Mouse (Mus musculus): ENCODE measurements around the gene Senp8. TPM values are rescaled to one million over a fixed set of nuclear protein-coding genes. Genes with fewer than 3 reads are reported as not detected.

Gene Senp8
- total RNA-seq, 1 experiment from 2014 or later = 7.4 TPM

GRCm38 (mm10) chr9:59718237-59718636 lies 32.3 kb downstream of the Senp8 start:
- ATAC-seq (replicated peaks; ENCODE audit: low read depth, poor library complexity, severe bottlenecking) = no peak

GRCm38 (mm10) chr9:59716275-59716898 lies 34.1 kb downstream of the Senp8 start:
- no peak for ATAC-seq (replicated peaks; ENCODE audit: low read depth, poor library complexity, severe bottlenecking)

GRCm38 (mm10) chr9:59709225-59709624 lies 41.3 kb downstream of the Senp8 start:
- ATAC-seq (replicated peaks; ENCODE audit: low read depth, poor library complexity, severe bottlenecking) = no peak

- 0 out of 2 replicates have a peak, but pooled peaks have one; percentile 8 for ATAC-seq (replicated peaks; ENCODE audit: low read depth, poor library complexity, severe bottlenecking)
Observed at GRCm38 (mm10) chr9:59706850-59707825, 43.4 kb downstream of the Senp8 start.

GRCm38 (mm10) chr9:59703099-59703498 lies 47.4 kb downstream of the Senp8 start:
- ATAC-seq (replicated peaks; ENCODE audit: low read depth, poor library complexity, severe bottlenecking) = no peak

- no peak for ATAC-seq (replicated peaks; ENCODE audit: low read depth, poor library complexity, severe bottlenecking)
Observed at GRCm38 (mm10) chr9:59701094-59701493, 49.4 kb downstream of the Senp8 start.

GRCm38 (mm10) chr9:59696381-59696780 lies 54.1 kb downstream of the Senp8 start:
- no peak for ATAC-seq (replicated peaks; ENCODE audit: low read depth, poor library complexity, severe bottlenecking)

GRCm38 (mm10) chr9:59695451-59695813 lies 55.1 kb downstream of the Senp8 start:
- ATAC-seq (replicated peaks; ENCODE audit: low read depth, poor library complexity, severe bottlenecking) = no peak

GRCm38 (mm10) chr9:59694571-59695450 lies 55.7 kb downstream of the Senp8 start:
- ATAC-seq (replicated peaks; ENCODE audit: low read depth, poor library complexity, severe bottlenecking) = no peak

GRCm38 (mm10) chr9:59692145-59692544 lies 58.4 kb downstream of the Senp8 start:
- ATAC-seq (replicated peaks; ENCODE audit: low read depth, poor library complexity, severe bottlenecking) = peak; percentile 39

GRCm38 (mm10) chr9:59691635-59692094 lies 58.8 kb downstream of the Senp8 start:
- ATAC-seq (replicated peaks; ENCODE audit: low read depth, poor library complexity, severe bottlenecking) = peak; percentile 53

GRCm38 (mm10) chr9:59687416-59688046 lies 63.0 kb downstream of the Senp8 start:
- ATAC-seq (replicated peaks; ENCODE audit: low read depth, poor library complexity, severe bottlenecking) = peak; percentile 35; the same call in 1 of the 2 replicates

Other genes starting within 250 kb of the Senp8 start
- 82.6 and 83.8 TPM in 2 replicates for gene Hexa, start 211.2 kb downstream of the Senp8 start, total RNA-seq (2017)
- gene Tmem202, start 210.9 kb downstream of the Senp8 start, total RNA-seq (2017) = not detected in 2 replicates
- gene Celf6, start 172.8 kb downstream of the Senp8 start, total RNA-seq (2017) = not detected in 2 replicates
- gene Parp6, start 133.4 kb downstream of the Senp8 start, total RNA-seq (2017) = 23.0 and 57.8 TPM in 2 replicates
- gene Pkm, start 94.3 kb downstream of the Senp8 start, total RNA-seq (2017) = 418 and 473 TPM in 2 replicates
- not detected in 2 replicates for gene Gramd2, start 70.6 kb downstream of the Senp8 start, total RNA-seq (2017)
- 19.3 and 45.7 TPM in 2 replicates for gene Myo9a, start 186 bp upstream of the Senp8 start, total RNA-seq (2017)
- not detected in 2 replicates for gene Nr2e3, start 209.9 kb upstream of the Senp8 start, total RNA-seq (2017)